Mouse (Mus musculus) testis, postnatal 14 days (tissue): ENCODE measurements around the gene Krtap9-5.

Experiments used
- DNase-seq: peaks from one replicate; pipeline ENCODE4 v3.0.0; 2021; ENCODE audit warnings: low spot score

Krtap9-5 gene

GRCm38 (mm10) chr11:99948175-99948574 is at the start of gene Krtap9-5:
Gene Krtap9-5, plus strand, starts transcription at chr11:99948475.
- DNase-seq, result no peak

GRCm38 (mm10) chr11:99907620-99908019 is 40.7 kb upstream of the Krtap9-5 start, which contains the start of gene Krtap31-1:
Gene Krtap31-1, plus strand, starts transcription at chr11:99907920.
- peak; percentile 20 for DNase-seq

- peak; percentile 16 for DNase-seq
Measured at GRCm38 (mm10) chr11:99914451-99914850, 33.8 kb upstream of the Krtap9-5 start, which contains the start of gene Gm11565. Gene Gm11565, plus strand, starts transcription at chr11:99914751.

- no peak for DNase-seq
Measured at GRCm38 (mm10) chr11:99935991-99936390, 12.3 kb upstream of the Krtap9-5 start, which contains the start of gene Krtap31-2. Gene Krtap31-2, plus strand, starts transcription at chr11:99936291.

GRCm38 (mm10) chr11:99937751-99938264 is 10.5 kb upstream of the Krtap9-5 start:
- no peak for DNase-seq

- DNase-seq, result no peak
Measured at GRCm38 (mm10) chr11:99964213-99964612, 15.9 kb downstream of the Krtap9-5 start.

- no peak for DNase-seq
Measured at GRCm38 (mm10) chr11:99965961-99966360, 17.7 kb downstream of the Krtap9-5 start.

GRCm38 (mm10) chr11:99978953-99979352 is 30.7 kb downstream of the Krtap9-5 start, which contains the start of gene Krtap29-1:
Gene Krtap29-1, minus strand, starts transcription at chr11:99979053.
- no peak for DNase-seq

GRCm38 (mm10) chr11:99982731-99983130 is 34.5 kb downstream of the Krtap9-5 start:
- DNase-seq, result no peak

- DNase-seq, result no peak
Measured at GRCm38 (mm10) chr11:99983442-99983841, 35.2 kb downstream of the Krtap9-5 start.

- no peak for DNase-seq
Measured at GRCm38 (mm10) chr11:99985291-99986092, 37.2 kb downstream of the Krtap9-5 start.

- no peak for DNase-seq
Measured at GRCm38 (mm10) chr11:99986180-99986647, 37.9 kb downstream of the Krtap9-5 start, which contains the start of gene Krtap16-1. Gene Krtap16-1, minus strand, starts transcription at chr11:99986597.

- DNase-seq, result no peak
Measured at GRCm38 (mm10) chr11:99988530-99988929, 40.3 kb downstream of the Krtap9-5 start.

GRCm38 (mm10) chr11:99989881-99990405 is 41.7 kb downstream of the Krtap9-5 start:
- no peak for DNase-seq

GRCm38 (mm10) chr11:99990571-99990970 is 42.3 kb downstream of the Krtap9-5 start:
- no peak for DNase-seq

GRCm38 (mm10) chr11:99993620-99994383 is 45.5 kb downstream of the Krtap9-5 start, which contains the start of gene Krtap17-1:
Gene Krtap17-1, minus strand, starts transcription at chr11:99993994.
- DNase-seq, result no peak

GRCm38 (mm10) chr11:99994384-99994661 is 46.0 kb downstream of the Krtap9-5 start:
- no peak for DNase-seq

- no peak for DNase-seq
Measured at GRCm38 (mm10) chr11:99999091-99999490, 50.8 kb downstream of the Krtap9-5 start.
